Mouse (Mus musculus) hindbrain, embryonic 13.5 days (tissue): Measurements from ENCODE around the gene Sell. TPM values are rescaled to one million over a fixed set of nuclear protein-coding genes. Genes with fewer than 3 reads are reported as not detected.

ENCODE experiments used
- ATAC-seq: fragments of 200-750 bp; cut with Nextera tagmentation; 2 replicates; pipeline ENCODE4 v1.8.0; 2017; ENCODE audit warnings: moderate TSS enrichment; ENCODE audit not compliant: low FRiP score
- H3K27ac ChIP-seq: fragments of 300-500 bp; sonication (generic); 2 replicates; pipeline ENCODE4 v1.5.1; 2015; ENCODE audit warnings: inconsistent platforms, mild to moderate bottlenecking, moderate library complexity
- H3K27me3 ChIP-seq: fragments of 300-500 bp; sonication (generic); 2 replicates; pipeline ENCODE4 v1.6.1; 2015; ENCODE audit warnings: mild to moderate bottlenecking, inconsistent platforms
- H3K36me3 ChIP-seq: fragments of 300-500 bp; sonication (generic); 2 replicates; pipeline ENCODE4 v1.6.1; 2015; ENCODE audit warnings: mild to moderate bottlenecking, inconsistent platforms
- H3K4me1 ChIP-seq: fragments of 300-500 bp; sonication (generic); replicated peaks from 2 replicates; pipeline ENCODE4 v1.6.1; 2015; ENCODE audit warnings: inconsistent platforms
- H3K4me2 ChIP-seq: fragments of 300-500 bp; sonication (generic); 2 replicates; pipeline ENCODE4 v1.6.1; 2015; ENCODE audit warnings: inconsistent platforms, mild to moderate bottlenecking, moderate library complexity
- H3K4me3 ChIP-seq: fragments of 300-500 bp; sonication (generic); 2 replicates; pipeline ENCODE4 v1.5.1; 2015; ENCODE audit warnings: mild to moderate bottlenecking, inconsistent platforms
- H3K9ac ChIP-seq: fragments of 300-500 bp; sonication (generic); 2 replicates; pipeline ENCODE4 v1.6.1; 2015; ENCODE audit warnings: mild to moderate bottlenecking, inconsistent platforms
- H3K9me3 ChIP-seq: fragments of 300-500 bp; sonication (generic); 2 replicates; pipeline ENCODE4 v1.6.1; 2016; ENCODE audit warnings: inconsistent platforms
- WGBS: fragments of 180-500 bp; shearing (Covaris S2); methylation state at CpG from one replicate; pipeline ENCODE4 v1.1.7; 2015; 5-methylcytosine and 5-hydroxymethylcytosine counted together
- polyA plus RNA-seq: library from polyadenylated mRNA; unstranded; fragments of >200 nt; fragmentation: Nextera tagmentation; extraction: Ambion mirVana; gene quantifications from 2 replicates; pipeline ENCODE4 v1.2.1, GENCODE M21; 2015

The Sell gene
- polyA plus RNA-seq, 1 experiment from 2014 or later = 0.09 TPM

GRCm38 (mm10) chr1:164060071-164060470 lies 1.7 kb upstream of the Sell start:
- Histone ChIP-seq H3K4me2 (no peak overlapping the region), H3K36me3 (no peaks in the 10 kb centered on the region), H3K27me3 (no peaks in the 10 kb centered on the region), H3K9ac (no peak overlapping the region), H3K4me3 (no peak overlapping the region), H3K27ac (no peak overlapping the region), H3K9me3 (no peaks in the 10 kb centered on the region), H3K4me1 (no peaks in the 10 kb centered on the region)
- no peak for ATAC-seq
- 93% methylated on average over 4 of the region's 4 CpGs for WGBS

- Histone ChIP-seq H3K9me3 (no peaks in the 10 kb centered on the region), H3K4me1 (no peaks in the 10 kb centered on the region), H3K27ac (no peak overlapping the region), H3K4me2 (no peak overlapping the region), H3K27me3 (no peaks in the 10 kb centered on the region), H3K9ac (no peak overlapping the region), H3K4me3 (no peak overlapping the region), H3K36me3 (no peaks in the 10 kb centered on the region)
- 49% methylated on average over 4 of the region's 4 CpGs for WGBS
- no peak for ATAC-seq
These were observed 504 bp upstream of the Sell start for GRCm38 (mm10) chr1:164061278-164061677.

GRCm38 (mm10) chr1:164062856-164063255 lies 1.1 kb downstream of the Sell start:
- H3K4me3 ChIP-seq = no peak overlapping the region
- H3K27me3 ChIP-seq = no peaks in the 10 kb centered on the region
- H3K4me1 ChIP-seq = no peaks in the 10 kb centered on the region
- ATAC-seq = no peak
- H3K4me2 ChIP-seq = no peak overlapping the region
- 55% methylated on average over 2 of the region's 2 CpGs for WGBS
- H3K9me3 ChIP-seq = no peaks in the 10 kb centered on the region
- H3K36me3 ChIP-seq = no peaks in the 10 kb centered on the region
- H3K9ac ChIP-seq = no peak overlapping the region
- no peak overlapping the region for H3K27ac ChIP-seq

GRCm38 (mm10) chr1:164063745-164064144 lies 2.0 kb downstream of the Sell start:
- WGBS = 81% methylated on average over 3 of the region's 3 CpGs
- H3K36me3 ChIP-seq = no peaks in the 10 kb centered on the region
- no peak overlapping the region for H3K4me3 ChIP-seq
- H3K9ac ChIP-seq = no peak overlapping the region
- no peak overlapping the region for H3K4me2 ChIP-seq
- ATAC-seq = no peak
- H3K27me3 ChIP-seq = no peaks in the 10 kb centered on the region
- H3K27ac ChIP-seq = no peak overlapping the region
- H3K4me1 ChIP-seq = no peaks in the 10 kb centered on the region
- no peaks in the 10 kb centered on the region for H3K9me3 ChIP-seq

GRCm38 (mm10) chr1:164069261-164069660 lies 7.5 kb downstream of the Sell start:
- H3K36me3 ChIP-seq = no peaks in the 10 kb centered on the region
- no peak overlapping the region for H3K4me3 ChIP-seq
- H3K27ac ChIP-seq = no peak overlapping the region
- H3K4me1 ChIP-seq = no peaks in the 10 kb centered on the region
- no peaks in the 10 kb centered on the region for H3K27me3 ChIP-seq
- no peak overlapping the region for H3K9ac ChIP-seq
- H3K4me2 ChIP-seq = no peak overlapping the region
- H3K9me3 ChIP-seq = no peaks in the 10 kb centered on the region
- ATAC-seq = no peak

GRCm38 (mm10) chr1:164070461-164070860 lies 8.7 kb downstream of the Sell start:
- Histone ChIP-seq H3K27ac (no peak overlapping the region), H3K9me3 (no peaks in the 10 kb centered on the region), H3K4me1 (no peaks in the 10 kb centered on the region), H3K27me3 (no peaks in the 10 kb centered on the region), H3K9ac (no peak overlapping the region), H3K4me3 (no peak overlapping the region), H3K36me3 (no peaks in the 10 kb centered on the region), H3K4me2 (no peak overlapping the region)
- 94% methylated on average over 4 of the region's 4 CpGs for WGBS
- ATAC-seq = no peak

GRCm38 (mm10) chr1:164071111-164071510 lies 9.3 kb downstream of the Sell start:
- no peaks in the 10 kb centered on the region for H3K27me3 ChIP-seq
- no peak for ATAC-seq
- 87% methylated on average over 7 of the region's 7 CpGs for WGBS
- H3K4me1 ChIP-seq = no peaks in the 10 kb centered on the region
- H3K27ac ChIP-seq = no peak overlapping the region
- no peak overlapping the region for H3K4me2 ChIP-seq
- no peaks in the 10 kb centered on the region for H3K36me3 ChIP-seq
- no peak overlapping the region for H3K4me3 ChIP-seq
- no peaks in the 10 kb centered on the region for H3K9me3 ChIP-seq
- no peak overlapping the region for H3K9ac ChIP-seq

- no peaks in the 10 kb centered on the region for H3K36me3 ChIP-seq
- H3K27me3 ChIP-seq = no peaks in the 10 kb centered on the region
- no peak for ATAC-seq
- no peaks in the 10 kb centered on the region for H3K4me1 ChIP-seq
- H3K9me3 ChIP-seq = no peaks in the 10 kb centered on the region
- H3K27ac ChIP-seq = no peak overlapping the region
- H3K4me2 ChIP-seq = no peak overlapping the region
- 90% methylated on average over 4 of the region's 4 CpGs for WGBS
- H3K4me3 ChIP-seq = no peak overlapping the region
- no peak overlapping the region for H3K9ac ChIP-seq
These were observed 10.2 kb downstream of the Sell start for GRCm38 (mm10) chr1:164072001-164072400.

GRCm38 (mm10) chr1:164073091-164073490 lies 11.3 kb downstream of the Sell start:
- Histone ChIP-seq H3K36me3 (no peaks in the 10 kb centered on the region), H3K4me1 (no peaks in the 10 kb centered on the region), H3K4me3 (no peak overlapping the region), H3K27me3 (no peaks in the 10 kb centered on the region), H3K27ac (no peak overlapping the region), H3K4me2 (no peak overlapping the region), H3K9me3 (no peaks in the 10 kb centered on the region), H3K9ac (no peak overlapping the region)
- ATAC-seq = no peak
- 92% methylated on average over 9 of the region's 9 CpGs for WGBS

- 92% methylated on average over 7 of the region's 7 CpGs for WGBS
- Histone ChIP-seq H3K36me3 (no peaks in the 10 kb centered on the region), H3K4me2 (no peak overlapping the region), H3K27me3 (no peaks in the 10 kb centered on the region), H3K4me3 (no peak overlapping the region), H3K27ac (no peak overlapping the region), H3K4me1 (no peaks in the 10 kb centered on the region), H3K9ac (no peak overlapping the region), H3K9me3 (no peaks in the 10 kb centered on the region)
- no peak for ATAC-seq
These were observed 12.0 kb downstream of the Sell start for GRCm38 (mm10) chr1:164073803-164074202.

- no peaks in the 10 kb centered on the region for H3K9me3 ChIP-seq
- H3K27ac ChIP-seq = no peak overlapping the region
- H3K36me3 ChIP-seq = no peaks in the 10 kb centered on the region
- H3K4me1 ChIP-seq = no peaks in the 10 kb centered on the region
- H3K4me3 ChIP-seq = no peak overlapping the region
- H3K4me2 ChIP-seq = no peak overlapping the region
- H3K27me3 ChIP-seq = no peaks in the 10 kb centered on the region
- no peak for ATAC-seq
- H3K9ac ChIP-seq = no peak overlapping the region
- WGBS = 87% methylated on average over 2 of the region's 2 CpGs
These were observed 12.9 kb downstream of the Sell start for GRCm38 (mm10) chr1:164074606-164075140.

- no peaks in the 10 kb centered on the region for H3K9me3 ChIP-seq
- ATAC-seq = no peak
- H3K4me1 ChIP-seq = no peaks in the 10 kb centered on the region
- H3K4me3 ChIP-seq = no peak overlapping the region
- H3K36me3 ChIP-seq = no peaks in the 10 kb centered on the region
- no peaks in the 10 kb centered on the region for H3K27me3 ChIP-seq
- H3K4me2 ChIP-seq = no peak overlapping the region
- 98% methylated on average over 1 of the region's 1 CpGs for WGBS
- no peak overlapping the region for H3K27ac ChIP-seq
- no peak overlapping the region for H3K9ac ChIP-seq
These were observed 13.6 kb downstream of the Sell start for GRCm38 (mm10) chr1:164075416-164075815.

- ATAC-seq = no peak
- Histone ChIP-seq H3K27me3 (no peaks in the 10 kb centered on the region), H3K4me2 (no peak overlapping the region), H3K36me3 (no peaks in the 10 kb centered on the region), H3K4me3 (no peak overlapping the region), H3K9ac (no peak overlapping the region), H3K27ac (no peak overlapping the region), H3K4me1 (no peaks in the 10 kb centered on the region), H3K9me3 (no peaks in the 10 kb centered on the region)
- 52% methylated on average over 1 of the region's 1 CpGs for WGBS
These were observed 14.7 kb downstream of the Sell start for GRCm38 (mm10) chr1:164076441-164076840.
